Mouse (Mus musculus): ENCODE measurements at regions not wholly inside any gene's neighbourhood (a gene's known extent, or its start where the extent isn't known, plus 50 kb on each side); places are given as distances from the start of the nearest gene placed in this dataset.

DNA sequence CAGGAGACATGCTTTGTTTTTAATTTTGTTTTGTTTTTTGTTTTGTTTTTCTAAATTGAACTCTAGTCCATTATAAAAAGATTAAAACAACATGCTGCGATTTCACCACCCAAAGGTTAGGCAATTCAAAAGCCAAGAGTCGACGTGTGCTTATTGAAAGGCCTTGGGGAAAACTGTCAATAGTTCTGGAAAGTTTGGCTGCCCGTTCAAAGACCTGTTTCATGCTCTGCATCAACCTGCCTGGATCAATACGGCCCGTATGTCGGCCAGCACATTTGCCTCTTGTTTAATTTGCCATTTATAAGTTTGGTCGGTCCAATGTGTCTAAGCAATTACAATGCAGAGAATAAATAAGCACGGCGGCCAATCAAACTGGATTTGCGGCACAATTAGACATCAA, 234.3 kb upstream of the Cxcr4 start:
- whole genome bisulfite sequencing: 90% methylated on average over 11 of the region's 11 CpGs
- Histone ChIP-seq H3K4me3 (no peak overlapping the region), H3K36me3 (no peaks in the 10 kb centered on the region), H3K27me3 (replicated peaks) (no peaks in the 10 kb centered on the region), H3K27ac (ENCODE audit: poor library complexity, severe bottlenecking) (no peak overlapping the region), H3K4me2 (no peak overlapping the region), H3K9me3 (replicated peaks) (no peaks in the 10 kb centered on the region), H3K4me1 (replicated peaks) (no peaks in the 10 kb centered on the region), H3K9ac (no peak overlapping the region)
- no peak for ATAC-seq (ENCODE audit: insufficient number of reproducible peaks, low FRiP score)

DNA sequence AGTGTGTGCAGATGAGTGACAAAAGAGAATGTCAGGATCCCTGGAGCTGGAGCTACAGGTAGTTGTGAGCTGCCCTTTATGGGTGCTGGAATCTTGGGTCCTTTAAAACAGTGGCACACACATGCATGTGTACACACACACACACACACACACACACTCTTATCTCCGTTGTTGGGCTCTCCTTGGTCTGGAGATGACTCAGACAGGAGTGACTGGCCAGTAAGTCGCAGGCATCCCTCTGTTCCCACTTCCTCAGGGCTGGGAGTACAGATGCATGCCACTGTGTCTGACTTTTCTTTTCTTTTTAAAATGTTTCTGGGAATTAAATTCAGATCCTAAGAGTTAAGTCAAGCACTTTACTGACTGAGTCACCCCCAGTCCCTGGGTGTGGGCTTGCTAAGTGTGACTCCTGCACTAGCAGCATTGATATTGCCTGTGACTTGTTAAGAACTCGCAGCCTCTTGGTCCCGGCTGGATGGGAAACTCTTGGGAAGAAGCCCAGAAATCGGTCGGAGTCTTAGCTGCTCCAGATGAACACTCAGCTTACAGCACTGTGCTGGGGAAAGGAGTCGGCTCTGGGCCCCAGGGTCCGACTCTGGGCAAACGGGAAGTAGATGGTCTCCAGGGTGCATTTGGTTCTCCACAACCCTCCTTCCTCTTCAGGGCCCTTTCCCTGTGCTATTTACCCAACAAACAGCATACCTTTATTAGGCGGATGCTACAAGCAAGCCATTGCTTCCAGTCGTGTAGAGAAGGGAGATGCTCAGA, 233.0 kb upstream of the Cxcr4 start:
- no peak for ATAC-seq (ENCODE audit: insufficient number of reproducible peaks, low FRiP score)
- H3K27ac ChIP-seq (ENCODE audit: poor library complexity, severe bottlenecking): no peak overlapping the region
- H3K27me3 ChIP-seq (replicated peaks): no peaks in the 10 kb centered on the region
- 0 out of 2 replicates have a peak, but pooled peaks cover 6% of the 10 kb centered on the region for H3K9me3 ChIP-seq (replicated peaks)
- H3K9ac ChIP-seq: no peak overlapping the region
- WGBS: 63% methylated on average over 11 of the region's 11 CpGs
- no peak overlapping the region for H3K4me3 ChIP-seq
- H3K4me2 ChIP-seq: no peak overlapping the region
- no peaks in the 10 kb centered on the region for H3K4me1 ChIP-seq (replicated peaks)
- no peaks in the 10 kb centered on the region for H3K36me3 ChIP-seq

DNA sequence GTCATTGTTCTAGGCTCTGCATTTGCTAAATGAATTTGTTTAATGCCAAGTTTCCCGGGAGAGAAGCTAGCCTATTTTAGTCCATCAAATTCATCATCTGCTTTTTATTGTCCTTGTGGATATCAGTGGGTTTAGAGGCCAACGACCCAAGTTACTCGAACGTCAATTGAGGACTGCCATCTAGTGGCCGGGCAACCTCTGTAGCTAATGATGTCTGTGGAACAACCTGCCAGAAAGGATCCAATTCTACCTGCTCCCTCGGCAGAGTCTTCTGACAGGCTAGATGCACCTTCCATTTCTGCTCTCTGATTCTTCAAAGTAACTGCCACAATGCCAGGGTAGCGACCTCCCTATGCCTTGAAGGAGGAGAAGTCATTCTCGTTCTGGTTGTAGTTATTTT, 232.1 kb upstream of the Cxcr4 start:
- Histone ChIP-seq H3K4me3 (no peak overlapping the region), H3K36me3 (no peaks in the 10 kb centered on the region), H3K9me3 (replicated peaks) (0 out of 2 replicates have a peak, but pooled peaks cover 6% of the 10 kb centered on the region), H3K9ac (no peak overlapping the region), H3K4me1 (replicated peaks) (no peaks in the 10 kb centered on the region), H3K4me2 (no peak overlapping the region), H3K27ac (ENCODE audit: poor library complexity, severe bottlenecking) (no peak overlapping the region), H3K27me3 (replicated peaks) (no peaks in the 10 kb centered on the region)
- no peak for ATAC-seq (ENCODE audit: insufficient number of reproducible peaks, low FRiP score)
- WGBS: 9% methylated on average over 8 of the region's 8 CpGs

DNA sequence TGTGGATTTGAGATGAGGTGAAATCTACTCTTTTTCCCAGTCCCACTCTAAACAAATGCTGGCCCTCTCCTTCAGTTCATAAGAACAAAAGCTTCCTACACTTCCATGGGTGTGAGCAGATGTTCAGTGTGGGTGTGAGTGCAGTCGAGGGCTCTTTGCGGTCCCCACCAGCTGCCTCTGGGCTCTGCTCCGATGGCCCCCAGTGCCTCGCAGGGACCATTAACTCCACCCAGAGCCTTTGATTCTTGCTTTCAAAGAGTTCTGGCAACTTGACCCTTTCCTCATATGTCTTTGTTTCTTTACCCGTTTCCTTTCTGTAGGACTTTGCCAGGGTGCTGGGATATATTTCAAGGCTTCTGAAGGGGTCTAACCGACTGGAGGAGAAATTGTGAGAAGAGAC, 229.9 kb upstream of the Cxcr4 start:
- H3K4me3 ChIP-seq: no peak overlapping the region
- no peak overlapping the region for H3K4me2 ChIP-seq
- H3K27ac ChIP-seq (ENCODE audit: poor library complexity, severe bottlenecking): no peak overlapping the region
- WGBS: 78% methylated on average over 6 of the region's 6 CpGs
- H3K9me3 ChIP-seq (replicated peaks): 0 out of 2 replicates have a peak, but pooled peaks cover 6% of the 10 kb centered on the region
- H3K4me1 ChIP-seq (replicated peaks): no peaks in the 10 kb centered on the region
- H3K27me3 ChIP-seq (replicated peaks): no peaks in the 10 kb centered on the region
- no peaks in the 10 kb centered on the region for H3K36me3 ChIP-seq
- no peak overlapping the region for H3K9ac ChIP-seq
- ATAC-seq (ENCODE audit: insufficient number of reproducible peaks, low FRiP score): no peak

DNA sequence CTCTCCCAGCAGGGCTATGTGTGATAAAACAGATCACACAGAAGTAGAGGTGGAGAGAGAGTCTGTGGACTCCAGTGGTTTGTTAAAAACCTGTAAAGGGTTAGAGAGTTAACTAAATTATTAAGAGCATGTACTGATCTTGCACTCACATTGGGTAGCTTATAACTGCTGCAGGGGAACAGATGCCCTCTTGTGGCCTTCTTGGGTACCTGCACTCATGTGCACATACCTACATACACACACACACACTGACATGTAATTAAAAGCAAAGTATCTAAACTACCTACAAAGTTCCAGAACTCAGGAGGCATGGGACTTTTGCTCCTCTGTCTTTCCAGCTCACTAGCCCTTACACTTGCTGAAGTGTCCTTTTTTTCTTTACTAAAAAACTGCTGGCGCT, 228.4 kb upstream of the Cxcr4 start:
- H3K9me3 ChIP-seq (replicated peaks): 0 out of 2 replicates have a peak, but pooled peaks cover 8% of the 10 kb centered on the region
- H3K4me1 ChIP-seq (replicated peaks): no peaks in the 10 kb centered on the region
- no peak overlapping the region for H3K4me3 ChIP-seq
- no peaks in the 10 kb centered on the region for H3K36me3 ChIP-seq
- no peak overlapping the region for H3K27ac ChIP-seq (ENCODE audit: poor library complexity, severe bottlenecking)
- H3K9ac ChIP-seq: no peak overlapping the region
- ATAC-seq (ENCODE audit: insufficient number of reproducible peaks, low FRiP score): no peak
- 92% methylated on average over 1 of the region's 1 CpGs for WGBS
- H3K4me2 ChIP-seq: no peak overlapping the region
- H3K27me3 ChIP-seq (replicated peaks): no peaks in the 10 kb centered on the region

DNA sequence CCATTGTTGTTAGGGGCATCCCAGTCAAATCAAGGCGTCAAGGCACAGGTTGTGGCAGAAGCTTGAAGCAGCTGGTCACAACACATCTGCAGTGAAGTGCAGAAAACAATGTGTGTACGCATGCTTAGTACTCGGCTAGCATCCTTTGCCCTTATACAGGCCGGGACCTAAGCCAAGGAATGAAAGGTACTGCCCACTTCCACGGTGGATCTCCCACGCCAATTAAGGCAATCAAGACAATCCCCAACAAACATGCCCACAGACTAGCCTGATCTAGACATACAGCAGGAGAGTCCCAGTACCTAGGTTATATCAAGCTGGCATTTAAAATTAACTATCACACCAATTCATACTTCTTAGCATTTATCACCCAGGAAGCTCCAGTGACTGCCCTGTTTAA, 227.5 kb upstream of the Cxcr4 start:
- H3K4me1 ChIP-seq (replicated peaks): no peaks in the 10 kb centered on the region
- H3K4me2 ChIP-seq: no peak overlapping the region
- H3K4me3 ChIP-seq: no peak overlapping the region
- H3K9me3 ChIP-seq (replicated peaks): 0 out of 2 replicates have a peak, but pooled peaks cover 8% of the 10 kb centered on the region
- H3K9ac ChIP-seq: no peak overlapping the region
- H3K27ac ChIP-seq (ENCODE audit: poor library complexity, severe bottlenecking): no peak overlapping the region
- WGBS: 84% methylated on average over 6 of the region's 6 CpGs
- no peak for ATAC-seq (ENCODE audit: insufficient number of reproducible peaks, low FRiP score)
- no peaks in the 10 kb centered on the region for H3K36me3 ChIP-seq
- no peaks in the 10 kb centered on the region for H3K27me3 ChIP-seq (replicated peaks)

DNA sequence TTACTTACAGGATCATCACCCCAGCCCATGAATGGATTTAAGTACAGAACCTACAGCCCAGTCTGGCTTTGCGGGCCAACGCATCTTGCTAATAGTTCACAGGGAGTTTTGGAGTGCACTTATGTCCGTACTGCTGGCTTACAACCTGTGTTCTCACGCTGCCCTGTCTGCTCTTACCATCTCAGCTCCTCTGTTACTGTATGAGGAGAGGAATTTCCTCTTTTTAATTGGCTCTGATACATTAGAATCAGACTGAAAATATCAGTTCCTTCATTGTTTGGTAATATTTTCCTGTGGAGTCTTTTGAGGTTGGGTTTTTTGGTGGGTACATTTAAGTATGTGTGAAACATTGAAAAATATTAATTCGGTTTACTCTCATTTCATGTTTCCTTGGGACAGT, 221.3 kb upstream of the Cxcr4 start:
- Histone ChIP-seq H3K4me2 (no peak overlapping the region), H3K27me3 (replicated peaks) (peaks cover 3% of the 10 kb centered on the region; the same call in 1 of the 2 replicates), H3K9ac (no peak overlapping the region), H3K9me3 (replicated peaks) (0 out of 2 replicates have a peak, but pooled peaks cover 3% of the 10 kb centered on the region), H3K36me3 (no peaks in the 10 kb centered on the region), H3K4me1 (replicated peaks) (no peaks in the 10 kb centered on the region), H3K4me3 (no peak overlapping the region), H3K27ac (ENCODE audit: poor library complexity, severe bottlenecking) (no peak overlapping the region)
- 71% methylated on average over 5 of the region's 5 CpGs for WGBS
- ATAC-seq (ENCODE audit: insufficient number of reproducible peaks, low FRiP score): no peak

DNA sequence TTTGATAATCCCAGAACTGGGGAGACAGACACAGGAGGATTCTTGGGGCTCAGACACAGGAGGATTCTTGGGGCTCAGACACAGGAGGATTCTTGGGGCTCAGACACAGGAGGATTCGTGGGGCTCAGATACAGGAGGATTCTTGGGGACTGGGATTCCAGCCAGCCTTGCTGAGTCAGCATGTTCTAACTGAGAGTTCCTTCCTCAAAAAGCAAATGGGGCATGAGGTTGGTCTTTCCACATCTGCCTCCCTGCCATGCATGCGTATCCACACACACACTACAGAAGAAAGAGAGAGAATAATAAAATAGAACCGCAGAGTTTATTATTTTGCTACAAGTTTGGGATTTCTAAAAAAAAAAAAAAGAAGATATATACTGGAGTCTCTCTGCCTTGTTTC, 218.8 kb upstream of the Cxcr4 start:
- Histone ChIP-seq H3K27me3 (replicated peaks) (peaks cover 9% of the 10 kb centered on the region), H3K9ac (no peak overlapping the region), H3K27ac (ENCODE audit: poor library complexity, severe bottlenecking) (no peak overlapping the region), H3K4me1 (replicated peaks) (no peaks in the 10 kb centered on the region), H3K4me2 (no peak overlapping the region), H3K4me3 (no peak overlapping the region), H3K36me3 (no peaks in the 10 kb centered on the region), H3K9me3 (replicated peaks) (no peaks in the 10 kb centered on the region)
- ATAC-seq (ENCODE audit: insufficient number of reproducible peaks, low FRiP score): no peak
- WGBS: 80% methylated on average over 3 of the region's 3 CpGs

DNA sequence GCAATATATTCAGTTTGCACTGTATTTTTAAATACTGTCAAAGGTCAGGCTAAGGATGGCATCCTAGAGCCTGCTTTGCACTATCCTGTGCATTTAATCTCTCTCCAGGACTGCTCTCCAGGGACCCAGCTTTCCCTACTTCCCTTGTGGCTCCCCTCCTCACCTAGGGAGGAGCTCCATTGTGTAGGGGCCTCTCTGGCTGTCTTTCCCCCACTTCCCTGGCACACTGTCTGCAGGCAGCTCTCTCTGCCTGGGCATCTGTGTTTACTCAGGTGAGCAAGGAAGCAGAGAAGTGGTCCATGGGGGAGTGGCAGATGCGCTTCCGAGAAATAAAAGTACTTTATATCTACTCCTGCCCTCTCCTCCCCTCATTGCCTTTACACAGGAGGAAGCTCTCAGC, 218.0 kb upstream of the Cxcr4 start:
- WGBS: 76% methylated on average over 2 of the region's 2 CpGs
- H3K9me3 ChIP-seq (replicated peaks): no peaks in the 10 kb centered on the region
- no peak for ATAC-seq (ENCODE audit: insufficient number of reproducible peaks, low FRiP score)

DNA sequence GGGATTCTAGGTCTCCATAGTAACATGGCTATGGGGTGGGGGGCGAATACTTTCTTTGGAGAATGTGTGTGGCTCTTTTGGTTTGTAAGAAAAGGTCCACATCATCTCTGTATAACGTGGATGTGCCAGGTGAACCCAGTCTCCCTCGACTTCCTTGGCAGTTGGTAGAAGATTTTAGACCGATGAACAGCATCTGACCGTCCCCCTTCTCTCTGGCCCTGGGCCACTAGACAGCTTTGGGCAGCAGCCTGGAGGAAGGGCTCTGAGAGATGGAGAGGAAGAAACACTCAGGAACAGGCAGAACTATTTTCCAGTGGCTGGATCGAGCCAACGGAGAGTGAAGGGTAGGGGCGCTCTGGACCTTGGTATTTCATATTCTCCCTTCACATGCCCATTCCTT, 217.5 kb upstream of the Cxcr4 start:
- WGBS: 82% methylated on average over 8 of the region's 8 CpGs
- peaks cover 14% of the 10 kb centered on the region for H3K27me3 ChIP-seq (replicated peaks)

More for the DNA sequence above, 218.0 kb upstream of the Cxcr4 start:
- Histone ChIP-seq H3K9ac (no peak overlapping the region), H3K4me2 (no peak overlapping the region), H3K36me3 (no peaks in the 10 kb centered on the region), H3K27ac (ENCODE audit: poor library complexity, severe bottlenecking) (no peak overlapping the region), H3K27me3 (replicated peaks) (peaks cover 14% of the 10 kb centered on the region), H3K4me3 (no peak overlapping the region), H3K4me1 (replicated peaks) (no peaks in the 10 kb centered on the region)

DNA sequence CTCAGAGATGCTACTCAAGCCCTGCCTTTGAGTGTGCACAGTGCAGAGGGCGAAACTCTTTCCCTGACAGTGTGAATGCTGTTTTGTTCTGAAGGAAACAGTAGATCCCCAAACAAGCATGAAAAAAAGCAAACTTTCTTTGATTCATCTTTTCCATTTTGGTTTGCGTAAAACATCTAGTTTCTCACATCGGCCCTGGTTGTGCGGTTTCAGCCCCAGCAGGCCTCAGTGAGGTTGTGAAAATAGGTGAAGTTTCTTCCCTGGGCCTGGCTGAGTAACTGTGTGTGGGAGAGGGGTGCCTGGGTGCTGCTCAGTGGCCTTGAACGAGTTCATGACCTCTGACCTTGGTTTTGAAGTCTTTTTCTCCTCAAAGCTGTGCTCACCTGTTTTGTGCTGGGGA, 216.5 kb upstream of the Cxcr4 start:
- H3K9ac ChIP-seq: no peak overlapping the region
- H3K9me3 ChIP-seq (replicated peaks): no peaks in the 10 kb centered on the region
- H3K4me2 ChIP-seq: no peak overlapping the region
- peaks cover 14% of the 10 kb centered on the region for H3K27me3 ChIP-seq (replicated peaks)
- no peak overlapping the region for H3K27ac ChIP-seq (ENCODE audit: poor library complexity, severe bottlenecking)
- ATAC-seq (ENCODE audit: insufficient number of reproducible peaks, low FRiP score): no peak
- no peak overlapping the region for H3K4me3 ChIP-seq
- H3K36me3 ChIP-seq: no peaks in the 10 kb centered on the region
- 73% methylated on average over 5 of the region's 5 CpGs for WGBS
- peaks cover 5% of the 10 kb centered on the region; the same call in 1 of the 2 replicates for H3K4me1 ChIP-seq (replicated peaks)

More for the DNA sequence above, 217.5 kb upstream of the Cxcr4 start:
- no peak for ATAC-seq (ENCODE audit: insufficient number of reproducible peaks, low FRiP score)
- no peak overlapping the region for H3K9ac ChIP-seq
- H3K36me3 ChIP-seq: no peaks in the 10 kb centered on the region
- H3K4me2 ChIP-seq: no peak overlapping the region
- H3K4me1 ChIP-seq (replicated peaks): no peaks in the 10 kb centered on the region
- no peak overlapping the region for H3K4me3 ChIP-seq
- H3K27ac ChIP-seq (ENCODE audit: poor library complexity, severe bottlenecking): no peak overlapping the region
- no peaks in the 10 kb centered on the region for H3K9me3 ChIP-seq (replicated peaks)
